Mouse (Mus musculus): ENCODE measurements at regions not wholly inside any gene's neighbourhood (a gene's known extent, or its start where the extent isn't known, plus 50 kb on each side); places are given as distances from the start of the nearest gene placed in this dataset.

GRCm38 (mm10) chr7:83521511-83521910 lies 63.2 kb upstream of the Tmc3 start:
- Histone ChIP-seq H3K9ac (ENCODE audit: low read depth, low read length) (no peak overlapping the region), H3K4me3 (ENCODE audit: low read depth, low read length) (no peak overlapping the region), H3K27ac (ENCODE audit: low read depth, low read length) (no peak overlapping the region), H3K4me2 (no peak overlapping the region), H3K27me3 (ENCODE audit: control insufficient read depth, insufficient read depth, low read length) (no peaks in the 10 kb centered on the region), H3K36me3 (ENCODE audit: control insufficient read depth, insufficient read depth, low read length) (no peaks in the 10 kb centered on the region), H3K9me3 (replicated peaks; ENCODE audit: control insufficient read depth, low read length) (no peaks in the 10 kb centered on the region), H3K4me1 (ENCODE audit: control insufficient read depth, insufficient read depth, low read length) (no peaks in the 10 kb centered on the region)
- WGBS (ENCODE audit: insufficient replicate concordance) = 80% methylated on average over 7 of the region's 7 CpGs
- ATAC-seq (replicated peaks; ENCODE audit: insufficient number of reproducible peaks, low FRiP score, low TSS enrichment) = no peak
